Mouse (Mus musculus): Measurements from ENCODE around the gene Taf1a. TPM values are rescaled to one million over a fixed set of nuclear protein-coding genes. Genes with fewer than 3 reads are reported as not detected.
"Not testable (repeated sequence)": the region's sequence is repeated elsewhere in the genome, so short reads cannot be mapped to it uniquely, and the experiment has no call there.

Taf1a gene
- total RNA-seq, 2 experiments from 2014 or later = 16.7 to 19.1 TPM

DNA sequence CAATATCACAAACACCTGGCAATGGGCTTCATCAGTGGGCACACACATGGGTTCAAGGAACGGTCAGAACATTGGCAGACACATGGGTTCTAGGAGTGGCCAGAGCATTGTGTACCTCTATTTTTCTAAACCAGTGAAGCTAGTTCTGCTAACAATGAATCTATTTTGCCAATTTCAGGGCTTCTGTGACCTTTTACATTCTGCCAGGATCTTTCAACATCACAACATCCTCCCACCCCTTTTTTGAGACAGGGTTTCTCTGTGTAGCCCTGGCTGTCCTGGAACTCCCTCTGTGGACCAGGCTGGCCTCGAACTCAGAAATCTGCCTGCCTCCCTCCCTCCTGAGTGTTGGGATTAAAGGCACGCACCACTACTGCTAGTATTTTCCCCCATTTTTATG, 1.4 kb upstream of the Taf1a start:
- not testable (repeated sequence) for DNase-seq (ENCODE audit: extremely low spot score in 1 of 2, low spot score in 1 of 2)

DNA sequence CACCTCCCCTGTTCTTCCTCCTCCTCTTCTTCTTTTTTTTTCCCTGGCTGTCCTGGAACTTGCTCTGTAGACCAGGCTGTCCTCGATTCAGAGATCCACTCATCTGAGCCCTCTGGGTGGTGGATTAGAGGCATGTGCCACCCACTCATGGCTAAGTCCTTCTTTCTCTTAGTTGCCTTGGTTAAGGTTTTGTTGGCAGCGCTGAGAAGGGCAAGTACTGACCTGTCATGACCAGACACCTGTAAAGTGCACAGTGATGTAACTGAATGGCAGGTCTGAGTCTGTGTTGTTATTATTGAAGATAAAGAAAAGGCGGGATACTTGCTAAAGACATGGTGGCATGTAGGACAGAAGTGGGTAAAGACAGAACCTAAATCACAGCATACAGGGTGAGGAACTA, 14.6 kb downstream of the Taf1a start:
- no peak for DNase-seq (ENCODE audit: extremely low spot score in 1 of 2, low spot score in 1 of 2)

DNA sequence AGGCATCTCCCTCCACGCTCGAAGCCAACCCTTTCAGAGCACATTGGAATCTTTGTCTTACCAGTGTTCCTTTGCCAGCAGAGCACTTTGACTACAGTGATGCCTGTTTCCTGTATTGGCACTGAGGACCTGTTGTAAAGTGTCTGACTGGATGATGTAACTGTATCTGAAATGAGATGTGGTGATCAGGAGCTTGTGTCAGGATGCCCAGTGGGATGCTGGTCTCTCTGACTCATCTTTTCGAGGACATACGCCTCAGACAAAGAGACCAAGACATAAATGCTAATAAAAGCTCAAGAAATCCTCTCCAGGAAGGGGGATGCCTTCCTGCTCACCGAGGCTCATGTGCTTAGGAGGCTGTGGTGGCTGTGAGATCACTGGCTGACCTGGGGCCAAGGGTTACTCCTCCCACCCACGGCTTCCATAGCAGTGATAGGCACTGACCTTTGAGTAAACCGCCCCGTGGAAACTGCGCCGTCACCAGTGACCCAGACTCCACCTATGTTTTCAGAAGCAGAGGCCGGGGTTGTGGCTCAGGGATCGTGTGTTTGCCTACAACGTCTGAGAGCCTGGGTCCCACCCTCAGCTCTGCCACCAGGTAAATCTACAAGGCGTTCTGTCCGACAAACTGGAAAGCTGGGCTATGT, 25.4 kb downstream of the Taf1a start:
- DNase-seq (ENCODE audit: extremely low spot score in 1 of 2, low spot score in 1 of 2) = no peak

DNA sequence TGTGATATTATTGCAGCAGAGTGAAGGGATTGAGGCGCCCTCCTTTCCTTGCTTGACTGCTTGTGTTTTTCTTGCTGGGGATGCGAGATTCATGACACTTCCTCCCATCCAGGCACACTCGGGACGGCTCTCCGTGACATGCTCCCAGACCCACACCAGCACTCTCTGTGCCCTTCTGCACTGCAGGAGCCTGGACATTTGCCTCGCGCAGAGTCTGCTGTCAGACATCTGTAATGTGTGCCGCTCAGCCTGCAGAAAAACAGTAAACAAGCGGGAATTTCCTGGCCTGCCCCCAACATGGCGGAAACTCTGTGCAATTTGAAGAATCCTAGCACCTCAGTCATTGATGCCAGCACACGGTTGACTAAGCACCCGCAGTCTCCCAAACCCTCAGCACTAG, 29.1 kb downstream of the Taf1a start, which contains the start of gene Hhipl2:
Hhipl2 (plus strand) TSS at position 343 of the 400 bp plus-strand sequence.
- DNase-seq (ENCODE audit: extremely low spot score in 1 of 2, low spot score in 1 of 2) = no peak

DNA sequence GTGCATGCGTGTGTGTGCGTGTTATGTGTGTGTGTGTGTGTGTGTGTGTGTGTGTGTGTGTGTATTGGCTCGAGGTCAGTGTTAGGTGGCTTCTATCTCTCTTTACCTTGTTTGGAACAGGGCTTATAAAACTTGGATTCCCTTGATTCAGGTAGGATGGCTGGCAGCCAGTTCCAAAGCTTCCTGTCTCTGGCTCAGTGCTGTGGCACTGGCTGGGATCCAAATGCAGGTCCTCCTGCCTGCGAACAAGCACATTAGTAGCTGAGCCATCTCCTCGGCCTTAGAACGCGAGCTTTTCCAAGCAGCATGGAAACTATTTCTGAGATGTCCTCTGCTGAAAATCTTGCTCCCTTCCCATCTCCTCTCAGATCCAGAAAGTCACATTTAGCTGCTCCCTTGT, 31.0 kb downstream of the Taf1a start:
- no peak for DNase-seq (ENCODE audit: extremely low spot score in 1 of 2, low spot score in 1 of 2)

DNA sequence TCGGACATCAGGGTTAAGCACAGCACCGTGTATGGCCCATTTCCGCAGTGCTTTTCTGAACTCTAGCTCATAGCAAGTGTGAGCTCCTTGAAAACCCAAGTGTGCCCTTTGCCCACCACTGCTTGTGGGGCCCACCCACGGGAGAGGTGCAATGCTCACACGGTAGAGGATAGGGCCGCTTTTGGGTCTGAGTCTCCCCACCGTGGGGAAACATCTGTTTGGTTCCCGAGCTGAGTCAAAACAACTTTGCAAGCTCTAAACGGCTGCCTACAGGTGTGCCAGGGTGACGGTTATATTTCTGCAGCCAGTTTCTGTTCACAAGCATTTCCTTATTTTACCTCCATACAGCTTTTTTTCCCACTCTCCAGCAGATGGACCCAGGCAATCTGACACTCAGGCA, 31.5 kb downstream of the Taf1a start:
- DNase-seq (ENCODE audit: extremely low spot score in 1 of 2, low spot score in 1 of 2) = no peak

DNA sequence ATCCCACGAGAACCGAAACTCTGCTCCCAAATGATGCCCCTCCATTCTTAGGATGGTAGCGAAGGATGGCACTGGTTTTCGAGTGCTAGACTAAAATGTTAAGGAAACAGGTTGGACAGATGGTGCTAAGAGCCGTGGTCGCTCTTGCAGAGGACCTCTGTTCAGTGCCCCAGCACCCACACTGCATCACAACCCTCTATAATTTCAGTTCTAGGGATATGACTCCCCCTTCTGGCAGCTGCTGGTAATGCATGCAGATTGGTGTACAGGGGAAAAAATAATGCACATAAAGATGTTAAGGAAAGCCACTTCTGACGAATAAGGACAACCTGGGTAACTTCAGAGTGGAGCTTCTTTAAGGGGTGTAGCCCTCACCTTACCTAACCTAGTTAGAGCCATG, 35.3 kb downstream of the Taf1a start:
- no peak for DNase-seq (ENCODE audit: extremely low spot score in 1 of 2, low spot score in 1 of 2)

DNA sequence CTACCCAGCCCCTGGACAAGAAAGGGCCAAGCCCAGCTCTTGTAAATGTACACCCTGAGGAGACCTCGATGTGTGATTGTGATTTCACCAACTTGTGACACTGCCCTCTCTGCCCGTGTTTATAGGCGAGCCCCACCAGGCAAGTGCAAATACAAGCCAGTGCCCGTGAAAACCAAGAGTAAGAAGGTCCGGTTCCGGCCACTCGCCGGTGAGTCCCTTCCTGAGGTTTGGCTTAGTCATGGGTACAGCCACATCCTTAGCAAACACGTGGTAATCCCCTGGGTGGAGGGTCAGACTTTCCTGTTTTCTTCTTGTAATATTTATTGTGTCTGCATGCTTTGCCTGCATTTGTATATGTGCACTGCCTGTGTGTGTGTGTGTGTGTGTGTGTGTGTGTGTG, 46.1 kb downstream of the Taf1a start:
- DNase-seq (ENCODE audit: extremely low spot score in 1 of 2, low spot score in 1 of 2) = no peak

DNA sequence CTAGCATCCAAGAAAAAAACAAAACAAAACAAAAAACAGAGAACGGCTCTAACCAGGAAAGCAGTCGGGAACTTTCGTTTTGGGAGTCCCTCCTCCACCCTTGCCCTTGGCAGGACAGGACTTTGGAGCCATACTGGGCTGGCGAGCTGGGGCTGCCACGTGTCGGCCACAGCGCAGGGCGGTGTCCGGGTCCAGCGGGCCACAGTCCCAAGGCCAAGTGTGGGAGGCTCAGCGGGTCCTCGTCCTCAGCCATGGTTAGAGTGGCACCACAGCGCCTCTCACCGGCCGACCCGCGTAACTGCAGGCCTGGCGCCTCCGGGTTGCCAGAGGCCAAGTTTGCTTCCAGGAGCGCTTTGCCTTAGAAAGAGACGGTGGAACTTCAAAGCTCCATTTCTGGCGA, 50.3 kb downstream of the Taf1a start:
- DNase-seq (ENCODE audit: extremely low spot score in 1 of 2, low spot score in 1 of 2) = peak; percentile 35 to 77

DNA sequence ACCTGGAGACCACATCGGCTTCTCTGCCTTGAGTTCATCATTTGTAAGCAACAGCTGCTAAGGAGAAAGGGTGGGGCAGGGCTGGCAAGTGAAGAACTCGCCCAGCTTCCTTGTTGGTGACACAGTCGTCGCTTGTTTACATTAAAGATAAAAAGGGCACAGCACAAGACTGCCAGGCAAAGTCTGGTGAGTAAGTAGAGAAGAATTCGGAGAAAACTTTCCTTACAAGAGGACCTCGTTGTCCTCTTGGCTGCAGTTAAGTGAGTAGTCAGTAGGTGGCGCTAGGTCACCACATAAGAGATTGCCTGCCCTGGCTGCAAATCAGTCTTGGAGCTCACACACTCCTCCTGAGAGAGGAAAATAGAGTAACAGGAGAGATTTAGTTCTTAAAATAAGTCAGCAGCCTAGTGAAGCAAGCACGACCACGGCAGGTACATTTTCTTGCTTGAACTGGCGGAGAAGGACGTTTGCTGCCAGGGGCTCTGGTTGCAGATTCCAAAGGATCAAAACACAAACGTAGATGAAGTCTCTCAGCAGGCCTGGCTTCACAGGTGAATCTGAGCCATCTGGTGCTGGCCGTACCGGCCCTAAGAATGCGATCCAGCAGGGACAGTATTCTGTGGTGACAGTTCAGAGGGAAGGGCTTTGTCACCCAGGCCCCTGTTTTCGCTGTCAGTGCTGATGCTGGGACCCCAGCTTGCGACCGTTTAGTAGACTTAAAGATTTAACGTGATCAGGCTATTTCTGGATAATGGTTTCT, 53.4 kb downstream of the Taf1a start:
- DNase-seq (ENCODE audit: extremely low spot score in 1 of 2, low spot score in 1 of 2) = peak; percentile 64 to 90

DNA sequence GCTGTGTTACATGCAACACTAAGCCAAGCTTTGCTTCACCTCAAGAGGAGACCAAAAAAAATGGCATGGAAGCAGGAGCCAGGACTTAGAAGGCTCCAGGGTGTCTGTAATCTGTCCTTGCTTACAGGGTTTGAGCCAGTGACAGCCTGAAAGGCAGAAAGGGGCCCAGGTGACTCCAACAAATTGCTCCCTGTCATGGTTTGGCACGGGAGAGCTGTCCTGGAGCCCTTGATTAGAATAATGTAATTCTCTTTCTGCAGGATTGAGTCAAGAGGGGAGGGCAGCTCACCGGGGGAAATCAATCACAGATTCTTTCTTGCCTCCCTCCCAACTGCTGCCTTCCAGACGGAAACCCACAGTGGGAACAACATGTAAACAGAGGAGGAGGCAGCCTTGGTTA, 64.3 kb downstream of the Taf1a start:
- no peak for DNase-seq (ENCODE audit: extremely low spot score in 1 of 2, low spot score in 1 of 2)

Other genes with a start within 250 kb of the Taf1a start
- gene Disp1, start 167.5 kb upstream of the Taf1a start, total RNA-seq (2021) = 1 to 10 TPM; 3.7 to 5.0 TPM
- gene Aida, start 92.4 kb upstream of the Taf1a start, total RNA-seq (2021) = 10 to 100 TPM; 45.2 to 50.7 TPM
- 10 to 100 TPM; 51.3 to 52.7 TPM for gene Brox, start 91.7 kb upstream of the Taf1a start, total RNA-seq (2021)
- gene Mia3, start 19.4 kb upstream of the Taf1a start, total RNA-seq (2021) = 100 to 1,000 TPM; 210 to 220 TPM
- gene Hhipl2, start 29.2 kb downstream of the Taf1a start, total RNA-seq (2021) = under 1 TPM; 0.21 to 0.30 TPM